Mouse (Mus musculus): ENCODE measurements around the gene Fbxo44. TPM values are rescaled to one million over a fixed set of nuclear protein-coding genes. Genes with fewer than 3 reads are reported as not detected.

Fbxo44 gene
- polyA plus RNA-seq, 1 experiment: 29.8 TPM

DNA sequence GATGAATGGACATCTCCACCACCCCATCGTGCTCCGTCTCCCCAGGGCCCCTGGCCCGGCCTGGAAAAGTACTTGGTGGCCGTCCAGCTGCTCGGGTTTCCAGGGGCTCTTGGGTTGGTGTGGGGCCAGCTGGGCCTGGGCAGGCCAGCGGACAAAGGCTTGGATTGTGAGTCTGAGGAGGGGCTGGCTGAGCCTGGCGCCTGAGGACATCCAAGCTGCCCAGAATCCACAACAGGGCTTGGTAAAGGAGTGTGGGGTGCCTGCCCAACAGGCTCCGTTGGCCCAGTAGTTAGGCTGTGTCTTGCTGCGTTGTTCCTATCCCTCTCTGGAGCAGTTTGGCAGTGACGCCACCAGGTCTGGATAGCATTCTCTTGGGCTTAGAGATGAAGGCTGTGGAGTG is 6.1 kb upstream of the Fbxo44 start:
- TF ChIP-seq POLR2A (IDR thresholded peaks at IDR 0.05; ENCODE audit: low read depth, low read length): no peak
- no peak for TF ChIP-seq CTCF (conservative IDR thresholded peaks at IDR 0.05; ENCODE audit: insufficient read depth, insufficient read length, low read depth, low read length)
- no peaks in the 10 kb centered on the region for H3K27me3 ChIP-seq (replicated peaks; ENCODE audit: control insufficient read depth, insufficient read depth, low read length)
- 10% methylated on average over 10 of the region's 10 CpGs for WGBS
- no peak overlapping the region for H3K27ac ChIP-seq (ENCODE audit: insufficient read depth, low read depth, low read length)
- no peaks in the 10 kb centered on the region for H3K36me3 ChIP-seq (ENCODE audit: control insufficient read depth, insufficient read depth, low read length)
- DNase-seq: no peak
- no peaks in the 10 kb centered on the region for H3K4me1 ChIP-seq (ENCODE audit: control insufficient read depth, insufficient read depth, low read length)
- H3K4me3 ChIP-seq (ENCODE audit: insufficient read depth, low read depth, low read length): no peak overlapping the region

DNA sequence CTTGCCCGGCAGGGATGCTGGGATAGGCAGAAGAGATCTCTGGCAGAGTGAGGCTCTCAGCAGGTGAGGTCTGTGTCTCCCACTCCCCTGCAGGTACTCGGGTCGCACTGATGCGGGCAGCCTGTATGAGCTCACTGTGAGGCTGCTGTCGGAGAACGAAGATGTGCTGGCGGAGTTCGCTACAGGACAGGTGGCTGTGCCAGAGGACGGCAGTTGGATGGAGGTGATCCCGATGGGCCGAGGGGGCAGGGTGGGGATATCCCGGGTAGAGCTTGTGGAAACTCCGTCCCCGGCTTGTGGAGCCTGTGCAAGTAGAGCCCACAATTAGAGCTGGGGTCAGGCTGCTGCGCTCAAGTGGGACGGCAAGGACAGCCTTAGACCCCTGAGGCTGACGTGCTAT is 5.3 kb upstream of the Fbxo44 start:
- Histone ChIP-seq H3K27ac (ENCODE audit: insufficient read depth, low read depth, low read length) (no peak overlapping the region), H3K36me3 (ENCODE audit: control insufficient read depth, insufficient read depth, low read length) (no peaks in the 10 kb centered on the region), H3K27me3 (replicated peaks; ENCODE audit: control insufficient read depth, insufficient read depth, low read length) (no peaks in the 10 kb centered on the region), H3K4me3 (ENCODE audit: insufficient read depth, low read depth, low read length) (no peak overlapping the region), H3K4me1 (ENCODE audit: control insufficient read depth, insufficient read depth, low read length) (no peaks in the 10 kb centered on the region)
- 8% methylated on average over 17 of the region's 17 CpGs for WGBS
- TF ChIP-seq CTCF (conservative IDR thresholded peaks at IDR 0.05; ENCODE audit: insufficient read depth, insufficient read length, low read depth, low read length) (no peak), POLR2A (IDR thresholded peaks at IDR 0.05; ENCODE audit: low read depth, low read length) (no peak)
- no peak for DNase-seq

DNA sequence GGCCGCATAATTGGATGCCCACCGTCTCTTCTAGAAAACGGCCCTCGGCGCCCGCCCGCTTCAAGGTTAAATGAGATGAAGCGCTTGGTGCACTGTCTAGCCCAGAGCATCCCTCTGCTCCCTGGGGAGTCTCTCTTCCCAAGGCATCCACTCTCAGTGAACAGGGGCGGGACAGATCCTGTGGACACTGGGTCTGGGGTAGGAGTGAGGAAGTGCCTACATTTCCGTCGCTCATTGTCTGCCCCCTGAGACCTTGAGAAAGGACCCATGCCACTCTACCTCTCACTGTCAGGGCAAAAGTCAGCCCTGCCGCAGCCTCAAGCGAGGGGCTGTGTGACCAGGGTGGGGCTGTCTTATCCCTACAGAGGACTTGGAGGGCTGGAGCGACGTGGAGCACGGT is 4.2 kb upstream of the Fbxo44 start:
- Histone ChIP-seq H3K4me1 (ENCODE audit: control insufficient read depth, insufficient read depth, low read length) (no peaks in the 10 kb centered on the region), H3K4me3 (ENCODE audit: insufficient read depth, low read depth, low read length) (no peak overlapping the region), H3K36me3 (ENCODE audit: control insufficient read depth, insufficient read depth, low read length) (no peaks in the 10 kb centered on the region), H3K27me3 (replicated peaks; ENCODE audit: control insufficient read depth, insufficient read depth, low read length) (no peaks in the 10 kb centered on the region), H3K27ac (ENCODE audit: insufficient read depth, low read depth, low read length) (no peak overlapping the region)
- TF ChIP-seq CTCF (conservative IDR thresholded peaks at IDR 0.05; ENCODE audit: insufficient read depth, insufficient read length, low read depth, low read length): no peak
- TF ChIP-seq POLR2A (IDR thresholded peaks at IDR 0.05; ENCODE audit: low read depth, low read length): no peak
- DNase-seq: no peak
- 2% methylated on average over 16 of the region's 16 CpGs for WGBS

DNA sequence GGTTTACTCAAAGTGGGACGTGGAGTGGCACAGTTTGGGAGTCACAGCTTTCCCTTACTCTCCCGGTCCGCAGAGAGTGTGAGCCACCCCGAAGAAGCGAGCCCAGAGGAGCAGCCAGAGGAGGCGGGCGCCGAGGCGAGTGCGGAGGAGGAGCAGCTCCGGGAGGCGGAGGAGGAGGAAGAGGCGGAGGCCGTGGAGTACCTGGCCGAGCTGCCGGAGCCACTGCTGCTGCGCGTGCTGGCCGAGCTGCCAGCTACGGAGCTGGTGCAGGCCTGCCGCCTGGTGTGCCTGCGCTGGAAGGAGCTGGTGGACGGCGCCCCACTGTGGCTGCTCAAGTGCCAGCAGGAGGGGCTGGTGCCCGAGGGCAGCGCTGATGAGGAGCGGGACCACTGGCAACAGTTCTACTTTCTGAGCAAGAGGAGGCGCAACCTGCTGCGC is 3.7 kb upstream of the Fbxo44 start:
- H3K27me3 ChIP-seq (replicated peaks; ENCODE audit: control insufficient read depth, insufficient read depth, low read length): no peaks in the 10 kb centered on the region
- H3K4me3 ChIP-seq (ENCODE audit: insufficient read depth, low read depth, low read length): peak overlapping the region; percentile 9; the same call in 1 of the 2 replicates
- DNase-seq: peak; percentile 91
- no peaks in the 10 kb centered on the region for H3K36me3 ChIP-seq (ENCODE audit: control insufficient read depth, insufficient read depth, low read length)
- WGBS: under 1% methylated on average over 29 of the region's 29 CpGs
- H3K27ac ChIP-seq (ENCODE audit: insufficient read depth, low read depth, low read length): no peak overlapping the region
- peak; percentile 82 for TF ChIP-seq CTCF (conservative IDR thresholded peaks at IDR 0.05; ENCODE audit: insufficient read depth, insufficient read length, low read depth, low read length)
- TF ChIP-seq POLR2A (IDR thresholded peaks at IDR 0.05; ENCODE audit: low read depth, low read length): no peak
- no peaks in the 10 kb centered on the region for H3K4me1 ChIP-seq (ENCODE audit: control insufficient read depth, insufficient read depth, low read length)

DNA sequence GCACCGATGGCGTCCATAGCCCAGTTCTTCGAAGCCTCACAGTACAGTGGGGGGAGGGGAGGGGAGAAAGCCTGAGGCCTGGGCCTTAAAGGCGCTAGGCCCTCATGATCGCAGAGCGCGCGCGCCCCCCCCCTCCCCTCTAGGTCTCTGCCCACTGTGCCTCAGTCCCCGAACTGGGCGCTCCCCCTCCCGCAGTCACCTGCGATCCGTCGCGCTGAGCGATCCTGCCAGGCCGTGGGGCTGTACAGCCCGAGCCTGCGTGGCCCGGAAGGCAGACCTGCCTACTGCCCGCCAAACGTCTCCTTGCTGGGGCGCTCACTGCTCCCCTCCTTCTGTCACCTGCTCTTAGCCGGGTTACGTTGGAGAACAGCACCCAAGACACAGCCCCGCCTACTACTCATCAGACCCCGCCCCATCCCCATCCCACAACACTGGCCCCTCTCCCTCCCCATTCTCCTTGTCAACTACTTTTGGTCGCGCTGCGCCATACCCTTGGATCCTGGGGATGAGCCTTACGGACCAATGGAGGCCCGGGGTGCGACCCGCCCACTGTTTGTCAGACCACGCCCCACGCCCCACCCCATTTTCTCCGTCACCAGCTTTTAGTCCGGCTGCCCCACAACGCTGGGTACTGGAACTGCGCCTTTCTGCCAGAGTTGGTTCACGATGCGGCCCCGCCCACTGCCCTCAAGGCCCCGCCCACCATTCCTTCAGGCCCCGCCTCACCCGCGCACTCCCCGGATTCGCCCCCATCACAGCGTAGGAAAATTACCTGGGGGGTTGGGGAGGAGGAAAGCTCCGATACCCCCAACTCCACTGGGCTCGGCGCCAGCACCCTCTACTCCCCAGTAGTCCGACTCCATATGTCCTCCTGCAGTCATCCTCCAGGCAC is 492 bp downstream of the Fbxo44 start:
- Histone ChIP-seq H3K27ac (ENCODE audit: insufficient read depth, low read depth, low read length) (peak overlapping the region; percentile 58), H3K36me3 (ENCODE audit: control insufficient read depth, insufficient read depth, low read length) (no peaks in the 10 kb centered on the region; the same call in 1 of the 2 replicates), H3K27me3 (replicated peaks; ENCODE audit: control insufficient read depth, insufficient read depth, low read length) (no peaks in the 10 kb centered on the region), H3K4me1 (ENCODE audit: control insufficient read depth, insufficient read depth, low read length) (peaks cover 5% of the 10 kb centered on the region; the same call in 1 of the 2 replicates), H3K4me3 (ENCODE audit: insufficient read depth, low read depth, low read length) (peak overlapping the region; percentile 69)
- peak; percentile 98 for DNase-seq
- under 1% methylated on average over 49 of the region's 55 CpGs for WGBS
- TF ChIP-seq CTCF (conservative IDR thresholded peaks at IDR 0.05; ENCODE audit: insufficient read depth, insufficient read length, low read depth, low read length) (0 out of 2 replicates have a peak, but pooled peaks have one; percentile 19), POLR2A (IDR thresholded peaks at IDR 0.05; ENCODE audit: low read depth, low read length) (peak; percentile 54)

DNA sequence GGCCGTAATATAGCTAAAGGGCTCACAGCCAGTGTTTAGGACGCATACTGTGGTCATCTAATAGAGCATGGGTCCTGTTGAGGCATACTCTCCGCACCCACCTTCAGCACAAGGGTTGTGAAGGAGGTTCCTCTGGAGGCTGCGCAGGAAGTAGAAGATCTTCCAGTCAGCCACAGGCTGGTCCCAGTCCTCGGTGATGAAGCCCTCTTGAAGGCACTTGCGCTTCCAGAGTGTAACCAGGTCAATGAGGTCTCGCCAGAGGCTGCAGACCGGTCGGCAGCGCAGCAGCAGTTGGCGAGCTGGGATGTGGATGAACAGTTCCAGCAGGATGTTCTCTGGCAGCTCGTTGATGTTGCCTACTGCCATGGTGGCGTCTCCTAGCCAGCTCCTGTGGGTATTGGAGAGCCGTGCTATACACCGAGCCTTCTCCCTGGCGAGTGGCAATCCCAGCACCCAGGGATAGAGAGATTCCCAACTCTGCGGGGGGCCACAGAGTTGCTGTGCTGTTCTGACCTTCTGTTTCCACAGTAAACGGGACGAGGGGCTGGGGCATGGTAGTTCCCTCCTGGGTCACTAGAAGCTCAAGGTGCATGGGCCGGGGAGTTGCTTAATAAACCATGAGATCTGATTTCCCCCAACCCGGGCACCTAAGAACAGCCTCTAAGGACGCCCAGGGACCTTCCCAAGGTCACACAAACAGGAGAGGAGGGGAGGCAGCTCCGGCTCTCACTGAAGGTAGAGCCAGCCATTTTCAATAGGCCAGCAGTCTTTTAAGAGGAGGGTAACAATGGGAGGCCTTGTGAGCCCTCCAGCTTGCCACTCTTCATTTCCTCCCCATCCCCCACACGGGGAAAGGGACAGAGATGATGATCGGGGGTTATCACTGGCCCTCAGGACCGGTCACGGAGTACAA is 1.6 kb downstream of the Fbxo44 start:
- peak; percentile 36 for DNase-seq
- H3K27ac ChIP-seq (ENCODE audit: insufficient read depth, low read depth, low read length): peak overlapping the region; percentile 63

More for the DNA sequence above, 1.6 kb downstream of the Fbxo44 start:
- TF ChIP-seq POLR2A (IDR thresholded peaks at IDR 0.05; ENCODE audit: low read depth, low read length): no peak
- TF ChIP-seq CTCF (conservative IDR thresholded peaks at IDR 0.05; ENCODE audit: insufficient read depth, insufficient read length, low read depth, low read length): no peak
- Histone ChIP-seq H3K36me3 (ENCODE audit: control insufficient read depth, insufficient read depth, low read length) (no peaks in the 10 kb centered on the region; the same call in 1 of the 2 replicates), H3K4me3 (ENCODE audit: insufficient read depth, low read depth, low read length) (peak overlapping the region; percentile 69), H3K4me1 (ENCODE audit: control insufficient read depth, insufficient read depth, low read length) (peaks cover 5% of the 10 kb centered on the region; the same call in 1 of the 2 replicates), H3K27me3 (replicated peaks; ENCODE audit: control insufficient read depth, insufficient read depth, low read length) (no peaks in the 10 kb centered on the region)
- 42% methylated on average over 27 of the region's 27 CpGs for WGBS

All from kidney, adult 2 months (tissue).